Mouse (Mus musculus) kidney, adult 8-10 months (tissue): ENCODE measurements around the gene Olfr1122.
"Not testable (repeated sequence)": the region's sequence is repeated elsewhere in the genome, so short reads cannot be mapped to it uniquely, and the experiment has no call there.

Source experiments
- DNase-seq, 2 experiments: peaks; one replicate each; pipeline ENCODE4 v3.0.0; 2022

Olfr1122 gene

GRCm38 (mm10) chr2:87385549-87385948, at the start of gene Olfr1122:
Gene Olfr1122, plus strand, starts transcription at chr2:87385849.
- no peak for DNase-seq

- DNase-seq: no peak
These were observed 31.1 kb upstream of the Olfr1122 start, which contains the start of gene Olfr1120 for GRCm38 (mm10) chr2:87354515-87354914. Gene Olfr1120, plus strand, starts transcription at chr2:87354815.

DNA sequence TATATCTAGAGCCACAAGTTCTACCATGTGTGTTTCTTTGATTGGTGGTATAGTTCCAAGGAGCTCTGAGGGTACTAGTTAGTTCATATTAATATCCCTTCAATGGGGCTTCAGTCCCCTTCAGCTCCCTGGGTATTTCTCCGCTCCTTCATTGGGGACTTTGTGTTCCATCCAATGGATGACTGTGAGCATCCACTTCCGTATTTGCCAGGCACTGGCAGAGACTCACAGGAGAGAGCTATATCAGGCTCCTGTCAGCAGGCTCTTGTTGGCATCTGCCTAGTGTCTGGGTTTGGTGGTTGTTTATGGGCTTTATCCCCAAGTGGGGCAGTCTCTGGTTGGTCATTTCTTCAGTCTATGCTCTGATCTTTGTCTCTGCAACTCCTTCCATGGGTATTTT, 25.5 kb upstream of the Olfr1122 start:
- DNase-seq: not testable (repeated sequence)

- DNase-seq: no peak
These were observed 16.1 kb upstream of the Olfr1122 start, which contains the start of gene Olfr1121 for GRCm38 (mm10) chr2:87369595-87369994. Gene Olfr1121, plus strand, starts transcription at chr2:87369895.

GRCm38 (mm10) chr2:87371726-87372125, 13.9 kb upstream of the Olfr1122 start:
- DNase-seq: no peak

GRCm38 (mm10) chr2:87383935-87384334, 1.7 kb upstream of the Olfr1122 start:
- DNase-seq: no peak

DNA sequence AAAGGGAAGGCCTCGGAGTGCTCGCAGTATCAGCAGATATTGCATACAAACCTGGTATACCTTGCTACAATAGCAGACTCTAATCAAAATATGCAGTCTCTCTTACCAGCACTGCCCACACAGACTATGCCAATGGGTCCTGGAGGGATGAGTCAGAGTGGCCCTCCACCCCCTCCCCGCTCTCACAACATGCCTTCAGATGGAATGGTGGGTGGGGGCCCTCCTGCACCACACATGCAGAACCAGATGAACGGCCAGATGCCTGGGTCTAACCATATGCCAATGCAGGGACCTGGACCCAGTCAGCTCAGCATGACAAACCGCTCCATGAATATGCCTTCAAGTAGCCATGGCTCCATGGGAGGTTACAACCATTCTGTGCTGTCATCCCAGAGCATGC, 8.0 kb downstream of the Olfr1122 start:
- DNase-seq: not testable (repeated sequence)

GRCm38 (mm10) chr2:87394686-87395085, 9.0 kb downstream of the Olfr1122 start:
- not testable (repeated sequence) for DNase-seq

DNA sequence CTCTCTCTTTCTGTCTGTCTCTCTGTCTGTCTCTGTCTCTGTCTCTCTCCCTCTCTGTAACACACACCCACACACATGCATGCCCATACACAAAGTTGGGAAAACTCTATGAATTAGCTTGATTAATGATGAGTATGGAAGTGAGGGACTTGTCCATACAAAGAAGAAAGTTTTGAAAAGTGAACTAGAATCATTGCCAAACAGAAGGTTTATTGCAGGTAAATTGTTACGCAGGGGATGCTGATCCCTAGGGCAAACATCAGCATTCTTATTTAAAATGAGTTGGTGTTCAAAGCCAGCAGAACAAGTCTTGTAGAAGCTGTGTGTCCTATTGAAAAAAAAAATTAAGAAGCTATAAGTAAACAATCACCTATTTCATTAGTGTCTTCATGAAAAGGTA, 30.7 kb downstream of the Olfr1122 start, which contains the start of gene Olfr1123:
TSS of gene Olfr1123 (plus strand) at position 301 of the 400 bp plus-strand sequence.
- no peak for DNase-seq

DNA sequence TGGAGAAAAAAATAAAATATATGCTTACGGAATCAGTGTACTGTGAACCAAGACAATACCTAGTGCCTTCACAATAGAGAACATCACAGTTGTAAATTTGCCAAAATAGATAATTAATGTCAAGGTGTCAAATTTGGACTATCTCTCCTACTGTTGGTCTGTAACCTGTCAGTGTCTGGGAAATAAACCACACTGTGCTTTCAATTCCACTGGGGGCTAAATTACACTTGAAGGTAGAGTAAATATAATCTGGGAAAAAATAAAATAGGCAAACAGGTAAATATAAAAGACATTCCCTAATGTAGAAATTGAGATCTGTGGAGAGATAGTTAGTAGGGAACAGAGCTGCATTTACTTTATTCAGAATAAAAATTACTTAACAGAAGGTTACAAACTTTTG, 44.3 kb downstream of the Olfr1122 start, which contains the start of gene Olfr1124:
TSS of gene Olfr1124 (plus strand) at position 301 of the 400 bp plus-strand sequence.
- no peak for DNase-seq

GRCm38 (mm10) chr2:87437731-87438130, 52.1 kb downstream of the Olfr1122 start:
- no peak for DNase-seq
